Mouse (Mus musculus) heart, postnatal 14 days (tissue): Measurements from ENCODE around the gene Dcun1d5. TPM values are rescaled to one million over a fixed set of nuclear protein-coding genes. Genes with fewer than 3 reads are reported as not detected.
"Not testable (repeated sequence)": the region's sequence is repeated elsewhere in the genome, so short reads cannot be mapped to it uniquely, and the experiment has no call there.

Source experiments
- DNase-seq, 2 experiments: peaks; one replicate each; pipeline ENCODE4 v3.0.0; 2021 to 2022
- intact Hi-C: fragments of 180-260 bp; cut with DNase I; formaldehyde crosslinking; loops from one replicate; pipeline ENCODE4 v1.15.1; 2025
- long read RNA-seq, 2 experiments: library from polyadenylated mRNA; stranded (forward); transcript quantifications; one replicate each; pipeline ENCODE4 v2.0.0; 2021
- total RNA-seq, 2 experiments: library from RNA; stranded (reverse); gene quantifications; 2 replicates each; pipeline ENCODE4 v1.2.3; 2021

Dcun1d5 gene
- total RNA-seq = 10 to 100 TPM; 57.3 to 58.1 TPM
- long read RNA-seq, experiment 1, transcript Dcun1d5-202 (8 exons, 2,421 nt) = major isoform, 129 of 177 reads
- long read RNA-seq, experiment 1, transcript Dcun1d5-201 (7 exons, 1,122 nt) = minor isoform, 8 of 177 reads
- long read RNA-seq, experiment 1, partial matches to known transcripts = 35 of 177 reads
- long read RNA-seq, experiment 1, other reads (novel, unspliced or antisense) = 5 of 177 reads
- long read RNA-seq, experiment 2, transcript Dcun1d5-201 (7 exons, 1,122 nt) = minor isoform, 7 of 135 reads
- long read RNA-seq, experiment 2, transcript Dcun1d5-202 (8 exons, 2,421 nt) = major isoform, 82 of 135 reads
- long read RNA-seq, experiment 2, partial matches to known transcripts = 38 of 135 reads
- long read RNA-seq, experiment 2, other reads (novel, unspliced or antisense) = 8 of 135 reads

GRCm38 (mm10) chr9:7184172-7184896 lies at the start of gene Dcun1d5, which contains the start of gene Dync2h1:
TSS of gene Dcun1d5 (plus strand) at chr9:7184520.
TSS of gene Dync2h1 (minus strand) at chr9:7184446.
- intact Hi-C loops = no loop called here

GRCm38 (mm10) chr9:7154391-7154790 lies 29.9 kb upstream of the Dcun1d5 start:
- DNase-seq = no peak
- intact Hi-C loops = no loop called here

More at GRCm38 (mm10) chr9:7184172-7184896, at the start of gene Dcun1d5, which contains the start of gene Dync2h1:
- peak; percentile 91 to 96 for DNase-seq

- intact Hi-C loops = no loop called here
- no peak for DNase-seq
These were observed 25.7 kb upstream of the Dcun1d5 start for GRCm38 (mm10) chr9:7158605-7159004.

GRCm38 (mm10) chr9:7159718-7160117 lies 24.6 kb upstream of the Dcun1d5 start:
- intact Hi-C loops = no loop called here
- no peak for DNase-seq

- no peak for DNase-seq
- intact Hi-C loops = no loop called here
These were observed 23.6 kb upstream of the Dcun1d5 start for GRCm38 (mm10) chr9:7160688-7161087.

- intact Hi-C loops = no loop called here
These were observed 16.9 kb upstream of the Dcun1d5 start for GRCm38 (mm10) chr9:7167339-7167998.

GRCm38 (mm10) chr9:7173756-7174155 lies 10.6 kb upstream of the Dcun1d5 start:
- intact Hi-C loops = no loop called here
- no peak for DNase-seq

More at GRCm38 (mm10) chr9:7167339-7167998, 16.9 kb upstream of the Dcun1d5 start:
- no peak for DNase-seq

- peak; percentile 73 to 85 for DNase-seq
- intact Hi-C loops = no loop called here
These were observed 7.4 kb upstream of the Dcun1d5 start for GRCm38 (mm10) chr9:7176618-7177610.

GRCm38 (mm10) chr9:7184897-7185291 lies 574 bp downstream of the Dcun1d5 start:
- peak in 1 of 2 experiments; percentile 54 for DNase-seq
- intact Hi-C loops = no loop called here

GRCm38 (mm10) chr9:7190694-7191093 lies 6.4 kb downstream of the Dcun1d5 start:
- DNase-seq, intact Hi-C loops: not testable (repeated sequence)

GRCm38 (mm10) chr9:7216240-7216639 lies 31.9 kb downstream of the Dcun1d5 start:
- peak; percentile 9 to 39 for DNase-seq
- intact Hi-C loops = loop anchor here (2.0 kb wide), 1 partner anchor 379 kb away; no protein-coding TSS in a partner anchor

- no peak for DNase-seq
These were observed 36.7 kb downstream of the Dcun1d5 start for GRCm38 (mm10) chr9:7221024-7221423.

GRCm38 (mm10) chr9:7221460-7221859 lies 37.1 kb downstream of the Dcun1d5 start:
- peak in 1 of 2 experiments; percentile 1 for DNase-seq
- intact Hi-C loops = no loop called here

More at GRCm38 (mm10) chr9:7221024-7221423, 36.7 kb downstream of the Dcun1d5 start:
- intact Hi-C loops = no loop called here

- no peak for DNase-seq
- intact Hi-C loops = no loop called here
These were observed 54.3 kb downstream of the Dcun1d5 start for GRCm38 (mm10) chr9:7238619-7239018.

- intact Hi-C loops = no loop called here
- DNase-seq = no peak
These were observed 55.6 kb downstream of the Dcun1d5 start for GRCm38 (mm10) chr9:7239967-7240366.

GRCm38 (mm10) chr9:7252797-7253654 lies 68.7 kb downstream of the Dcun1d5 start:
- intact Hi-C loops = no loop called here
- DNase-seq = no peak
